Mouse (Mus musculus) heart, adult 10 weeks (tissue): ENCODE data around the gene Wee1. TPM values are rescaled to one million over a fixed set of nuclear protein-coding genes. Genes with fewer than 3 reads are reported as not detected.

Experiments used
- polyA plus RNA-seq: library from polyadenylated mRNA; stranded (reverse); fragments of 350-450 nt; fragmentation: Illumina TruSeq; extraction: RNeasy Lipid Tissue Mini Kit (QIAGEN cat#74804); gene quantifications from one replicate; pipeline ENCODE4 v1.2.3, GENCODE M21; 2014; ENCODE audit warnings: low read depth, low replicate concordance

The Wee1 gene
- 5.7 TPM for polyA plus RNA-seq

DNA sequence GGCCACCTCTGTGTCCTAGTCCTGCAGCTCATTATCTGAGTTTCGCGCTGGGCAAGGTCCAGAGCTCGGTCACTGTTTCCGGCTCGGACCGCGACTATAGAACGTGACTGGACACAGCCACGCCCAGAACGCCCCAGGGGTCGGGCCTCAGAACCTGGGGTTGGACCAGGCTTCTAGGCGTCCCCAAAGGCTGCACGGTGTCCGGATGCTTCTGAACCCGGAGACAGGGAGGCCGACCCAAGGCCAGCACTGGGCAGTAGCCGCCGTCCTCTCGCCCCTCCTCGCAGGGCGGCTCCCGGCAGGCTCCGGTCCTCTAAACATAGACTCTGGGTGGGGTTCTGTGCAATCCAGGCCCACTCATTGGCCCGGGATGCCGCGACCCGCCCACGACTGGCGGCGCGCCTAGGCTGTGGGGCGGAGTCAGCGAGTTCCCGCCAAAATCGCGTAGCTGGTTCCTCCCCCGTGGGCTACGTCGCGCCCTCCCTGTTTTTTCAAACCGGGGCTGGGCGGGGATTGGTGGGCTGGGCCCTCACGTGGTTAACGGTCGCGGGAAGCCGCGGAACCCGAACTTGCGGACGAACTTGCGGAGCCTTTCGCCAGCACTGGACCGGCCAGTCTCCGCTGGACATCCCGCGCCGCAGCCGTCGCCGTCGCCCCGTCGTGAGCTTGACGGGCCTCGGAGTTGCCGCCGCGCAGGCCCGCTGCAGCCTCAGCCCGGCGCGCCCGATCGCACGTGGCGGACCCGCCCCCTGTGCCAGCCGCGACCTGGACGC is at the start of gene Wee1:
Gene Wee1 (plus strand): TSS at position 531 of the 773 bp plus-strand sequence.

Other genes with a start within 250 kb of the Wee1 start
- 89.7 TPM for gene Dennd5a, start 161.6 kb upstream of the Wee1 start, polyA plus RNA-seq
- 47.0 TPM for gene Tmem41b, start 135.1 kb upstream of the Wee1 start, polyA plus RNA-seq
- 76.8 TPM for gene Ipo7, start 103.8 kb upstream of the Wee1 start, polyA plus RNA-seq
- gene Zfp143, start 60.8 kb upstream of the Wee1 start, polyA plus RNA-seq: 8.8 TPM
- gene Swap70, start 99.7 kb downstream of the Wee1 start, polyA plus RNA-seq: 11.1 TPM